Mouse (Mus musculus): Measurements from ENCODE around the gene Gm45799. TPM values are rescaled to one million over a fixed set of nuclear protein-coding genes. Genes with fewer than 3 reads are reported as not detected.
A peak's percentile ranks its signal among the peaks of the same experiment; 100 is the strongest.

Gm45799 gene
- 276 and 880 TPM in 2 replicates for polyA plus RNA-seq (2012; ENCODE audit: insufficient read depth, low replicate concordance)

DNA sequence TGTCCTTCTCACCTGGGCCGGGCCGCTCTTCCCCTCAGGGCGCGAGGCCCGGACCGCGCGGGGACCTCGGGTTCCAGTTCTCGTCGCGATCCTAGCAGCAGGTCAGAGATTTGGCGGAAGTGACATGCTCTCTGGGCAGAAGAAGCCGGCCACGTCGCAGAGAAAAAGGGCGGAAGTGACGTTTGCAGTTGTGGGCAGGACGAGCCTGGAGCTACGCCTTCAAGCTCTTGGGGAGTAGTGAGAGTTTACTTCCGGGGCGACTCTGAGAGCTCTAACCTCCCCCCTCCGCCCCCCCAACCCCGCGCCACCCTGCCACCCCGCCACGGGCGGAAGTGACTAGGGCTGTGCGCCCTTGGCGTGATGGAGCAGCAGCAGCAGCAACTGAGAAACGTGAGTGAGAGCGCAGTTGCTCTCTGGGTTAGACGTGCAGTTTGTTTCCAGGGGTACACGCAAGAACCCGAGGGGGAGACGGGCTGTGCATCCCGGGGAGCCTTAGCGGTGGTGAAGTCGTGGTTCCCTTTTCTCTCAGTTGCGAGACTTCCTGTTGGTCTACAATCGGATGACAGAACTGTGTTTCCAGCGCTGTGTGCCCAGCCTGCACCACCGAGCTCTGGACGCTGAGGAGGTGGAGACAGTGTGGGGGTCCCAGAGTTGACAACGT is at the start of gene Gm45799, which contains the start of gene Arfip2:
Gene Gm45799 (plus strand): TSS at position 320 of the 661 bp plus-strand sequence.
Gene Arfip2 (minus strand): TSS at position 184 of the 661 bp plus-strand sequence.
- H3K4me1 ChIP-seq = peaks cover 56% of the 10 kb centered on the region
- no peaks in the 10 kb centered on the region for H3K9me3 ChIP-seq
- TF ChIP-seq GATA1 (IDR thresholded peaks at IDR 0.05; ENCODE audit: borderline replicate concordance, low read length) (no peak), FLI1 (IDR thresholded peaks at IDR 0.05; ENCODE audit: low read length) (no peak; the same call in 1 of the 2 replicates)
- H3K36me3 ChIP-seq (replicated peaks; ENCODE audit: low read length) = peaks cover 67% of the 10 kb centered on the region
- no peaks in the 10 kb centered on the region for H3K27me3 ChIP-seq (replicated peaks)
- H3K4me3 ChIP-seq (replicated peaks) = peak within 1 kb of the TSS; percentile 99

DNA sequence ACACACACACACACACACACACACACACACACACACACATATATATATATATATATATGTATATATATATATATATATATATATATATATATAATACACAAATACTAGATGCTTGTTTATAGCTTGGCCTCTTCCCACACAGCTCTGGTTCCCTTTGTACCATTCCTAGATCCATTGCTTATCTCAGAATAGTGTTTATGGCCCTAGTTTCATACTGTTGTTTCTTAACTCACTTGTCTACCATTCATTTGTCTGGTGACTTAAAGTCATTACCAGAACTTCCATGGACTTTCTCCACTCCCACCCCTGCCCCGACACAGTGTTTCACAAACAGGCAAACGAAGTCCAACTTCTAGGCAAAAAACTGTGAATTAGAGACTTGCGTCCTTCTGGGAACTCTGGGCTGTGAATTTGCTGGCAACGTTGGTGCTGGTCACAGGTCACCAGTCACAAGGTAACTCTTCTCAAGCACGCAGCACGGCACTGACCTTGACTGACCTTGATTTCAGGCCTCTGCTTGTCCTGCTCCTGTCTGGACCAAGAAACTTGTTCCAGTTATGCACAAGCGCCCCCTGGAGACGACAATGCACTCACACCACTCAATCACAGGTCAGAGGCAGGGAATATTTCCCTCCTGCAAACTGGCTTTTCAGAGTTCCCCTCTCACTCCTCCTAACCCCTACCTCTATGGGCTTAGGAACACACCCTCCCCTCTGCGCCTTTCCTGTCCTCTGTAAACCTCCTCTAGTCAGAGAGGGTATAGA is 37.3 kb upstream of the Gm45799 start:
- peaks cover 3% of the 10 kb centered on the region; the same call in 1 of the 2 replicates for H3K9me3 ChIP-seq
- no peaks in the 10 kb centered on the region for H3K36me3 ChIP-seq (replicated peaks; ENCODE audit: low read length)
- H3K4me3 ChIP-seq (replicated peaks) = no peak overlapping the region
- no peak for TF ChIP-seq GATA1 (IDR thresholded peaks at IDR 0.05; ENCODE audit: borderline replicate concordance, low read length)
- no peak for TF ChIP-seq FLI1 (IDR thresholded peaks at IDR 0.05; ENCODE audit: low read length)
- peaks cover 15% of the 10 kb centered on the region for H3K27me3 ChIP-seq (replicated peaks)
- 0 out of 2 replicates have a peak, but pooled peaks cover 3% of the 10 kb centered on the region for H3K4me1 ChIP-seq

DNA sequence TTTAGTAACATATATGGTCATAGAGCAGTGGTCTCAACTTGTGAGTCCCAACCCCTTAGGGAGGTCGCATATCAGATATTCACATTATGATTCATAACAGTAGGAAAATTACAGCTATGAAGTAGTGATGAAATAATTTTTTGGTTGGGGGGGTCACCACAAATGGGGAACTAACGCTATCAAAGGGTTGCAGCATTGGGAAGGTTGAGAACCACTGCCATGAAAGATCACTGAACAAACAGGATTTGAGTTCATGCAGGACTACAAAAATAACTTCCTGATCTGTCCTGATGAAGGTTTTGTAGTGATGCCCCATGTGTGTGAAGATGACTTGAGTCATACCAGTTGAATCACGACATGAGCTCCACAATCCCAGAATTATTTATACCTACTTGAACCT is 31.9 kb upstream of the Gm45799 start:
- Histone ChIP-seq H3K4me1 (peaks cover 6% of the 10 kb centered on the region; the same call in 1 of the 2 replicates), H3K9me3 (peaks cover 3% of the 10 kb centered on the region; the same call in 1 of the 2 replicates), H3K4me3 (replicated peaks) (no peak overlapping the region), H3K36me3 (replicated peaks; ENCODE audit: low read length) (peaks cover 30% of the 10 kb centered on the region), H3K27me3 (replicated peaks) (peaks cover 3% of the 10 kb centered on the region)
- TF ChIP-seq GATA1 (IDR thresholded peaks at IDR 0.05; ENCODE audit: borderline replicate concordance, low read length) (no peak), FLI1 (IDR thresholded peaks at IDR 0.05; ENCODE audit: low read length) (no peak)

DNA sequence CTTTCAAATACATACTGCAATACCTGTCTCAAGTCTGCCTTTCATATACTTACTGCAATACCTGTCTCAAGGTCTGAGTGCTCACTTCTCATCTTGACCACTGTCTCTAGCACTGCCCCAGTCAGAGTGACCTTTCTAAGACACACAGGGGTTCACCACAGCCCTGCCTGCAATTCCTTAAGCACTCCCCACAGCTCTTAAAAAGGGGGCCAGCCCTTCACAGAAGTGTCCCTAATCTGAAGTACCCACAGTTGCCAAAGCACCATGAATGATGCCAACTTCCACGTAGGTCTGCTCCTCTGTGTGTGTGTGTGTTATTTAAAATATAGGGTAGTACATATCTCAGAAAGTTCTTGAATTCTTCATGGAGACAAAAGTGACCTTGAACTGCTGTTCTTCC is 28.6 kb upstream of the Gm45799 start:
- Histone ChIP-seq H3K27me3 (replicated peaks) (no peaks in the 10 kb centered on the region), H3K9me3 (no peaks in the 10 kb centered on the region), H3K36me3 (replicated peaks; ENCODE audit: low read length) (peaks cover 63% of the 10 kb centered on the region), H3K4me3 (replicated peaks) (no peak overlapping the region), H3K4me1 (peaks cover 10% of the 10 kb centered on the region)
- TF ChIP-seq FLI1 (IDR thresholded peaks at IDR 0.05; ENCODE audit: low read length) = no peak
- no peak for TF ChIP-seq GATA1 (IDR thresholded peaks at IDR 0.05; ENCODE audit: borderline replicate concordance, low read length)

DNA sequence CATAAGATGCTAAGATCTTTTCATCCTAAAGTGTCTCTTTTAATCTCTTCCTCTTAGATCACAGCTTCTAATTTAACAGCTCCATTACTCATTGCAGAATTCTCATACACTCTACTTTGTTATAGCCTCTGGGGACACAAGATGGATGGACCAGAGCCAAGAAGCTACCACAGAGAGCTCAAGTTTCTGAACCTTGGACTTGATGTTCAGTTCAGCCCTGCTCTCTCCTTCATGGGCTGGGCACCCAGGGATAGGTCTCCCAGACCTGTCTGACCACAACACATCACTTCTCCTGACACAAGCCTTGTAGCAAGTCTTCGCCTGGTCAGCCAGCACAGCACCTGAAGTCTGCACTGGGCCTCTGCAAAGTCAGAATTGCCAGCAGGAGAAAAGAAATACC is 26.0 kb upstream of the Gm45799 start:
- Histone ChIP-seq H3K9me3 (no peaks in the 10 kb centered on the region), H3K4me1 (peaks cover 4% of the 10 kb centered on the region), H3K27me3 (replicated peaks) (no peaks in the 10 kb centered on the region), H3K4me3 (replicated peaks) (no peak overlapping the region), H3K36me3 (replicated peaks; ENCODE audit: low read length) (peaks cover 89% of the 10 kb centered on the region)
- no peak for TF ChIP-seq FLI1 (IDR thresholded peaks at IDR 0.05; ENCODE audit: low read length)
- TF ChIP-seq GATA1 (IDR thresholded peaks at IDR 0.05; ENCODE audit: borderline replicate concordance, low read length) = no peak

DNA sequence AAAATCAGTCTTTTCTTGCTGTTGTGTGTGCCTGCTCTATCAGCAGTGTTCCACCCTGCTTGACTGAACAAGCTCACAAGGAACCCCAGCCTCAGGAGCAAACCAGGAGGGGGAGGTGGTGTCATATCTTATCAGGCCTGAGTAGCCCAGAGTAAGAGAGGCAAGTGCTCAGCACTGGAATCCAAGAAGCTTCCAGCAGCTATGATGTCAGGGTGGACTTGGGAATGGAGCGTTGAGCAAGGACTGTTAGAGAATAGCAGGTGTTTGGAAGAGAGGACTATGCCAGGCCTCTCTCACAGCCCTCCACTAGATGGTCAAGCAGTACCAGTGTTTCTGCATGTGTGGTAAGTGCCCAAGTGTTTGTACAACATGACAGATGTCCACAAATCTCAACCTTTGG is 24.6 kb upstream of the Gm45799 start:
- Histone ChIP-seq H3K4me3 (replicated peaks) (no peak overlapping the region), H3K27me3 (replicated peaks) (no peaks in the 10 kb centered on the region), H3K4me1 (peaks cover 4% of the 10 kb centered on the region), H3K9me3 (no peaks in the 10 kb centered on the region), H3K36me3 (replicated peaks; ENCODE audit: low read length) (peaks cover 98% of the 10 kb centered on the region)
- TF ChIP-seq GATA1 (IDR thresholded peaks at IDR 0.05; ENCODE audit: borderline replicate concordance, low read length) = no peak
- TF ChIP-seq FLI1 (IDR thresholded peaks at IDR 0.05; ENCODE audit: low read length) = no peak

DNA sequence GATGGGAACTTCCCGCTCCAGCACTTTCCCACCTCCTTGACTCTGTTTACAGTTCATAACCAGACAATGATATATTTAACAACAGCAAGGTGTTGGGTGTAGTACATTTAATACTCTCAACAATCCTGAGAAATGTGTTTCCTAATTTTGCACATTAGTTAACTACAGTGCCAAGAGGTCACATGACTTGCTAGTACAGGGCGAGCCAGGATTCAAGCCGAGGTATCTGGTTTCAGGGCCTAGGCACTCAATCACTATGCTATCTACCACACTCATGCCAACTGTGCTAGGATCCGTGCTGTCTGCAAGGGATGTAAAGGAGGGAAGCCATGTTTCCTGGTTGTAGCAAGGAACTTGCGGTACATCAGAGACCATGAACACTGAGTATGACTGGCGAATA is 23.8 kb upstream of the Gm45799 start:
- TF ChIP-seq FLI1 (IDR thresholded peaks at IDR 0.05; ENCODE audit: low read length) (no peak), GATA1 (IDR thresholded peaks at IDR 0.05; ENCODE audit: borderline replicate concordance, low read length) (no peak)

DNA sequence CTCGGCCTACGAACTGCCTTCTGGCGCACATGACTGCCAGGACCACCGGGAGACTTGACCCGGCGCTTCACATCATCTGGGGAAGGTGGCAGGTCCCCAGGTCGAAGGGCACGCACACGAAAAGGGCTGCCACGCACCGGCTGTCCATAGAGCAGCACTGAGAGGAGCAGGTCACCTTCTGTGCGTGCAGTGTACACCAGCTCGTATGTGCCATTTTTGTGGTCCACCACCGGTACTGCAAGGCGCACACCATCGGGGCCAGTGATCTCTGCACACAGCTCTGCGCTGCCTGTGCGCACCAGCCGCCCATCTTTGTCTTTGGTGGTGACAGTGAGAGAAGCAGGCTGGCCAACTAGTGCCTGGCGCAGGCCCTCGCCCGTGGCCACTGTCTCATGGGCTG is 22.5 kb upstream of the Gm45799 start:
- H3K27me3 ChIP-seq (replicated peaks) = no peaks in the 10 kb centered on the region
- peaks cover 4% of the 10 kb centered on the region for H3K4me1 ChIP-seq
- TF ChIP-seq GATA1 (IDR thresholded peaks at IDR 0.05; ENCODE audit: borderline replicate concordance, low read length) (no peak), FLI1 (IDR thresholded peaks at IDR 0.05; ENCODE audit: low read length) (no peak)
- peaks cover 91% of the 10 kb centered on the region for H3K36me3 ChIP-seq (replicated peaks; ENCODE audit: low read length)
- no peaks in the 10 kb centered on the region for H3K9me3 ChIP-seq
- peak overlapping the region; percentile 3 for H3K4me3 ChIP-seq (replicated peaks)

More for the DNA sequence above, 23.8 kb upstream of the Gm45799 start:
- peaks cover 98% of the 10 kb centered on the region for H3K36me3 ChIP-seq (replicated peaks; ENCODE audit: low read length)
- H3K27me3 ChIP-seq (replicated peaks) = no peaks in the 10 kb centered on the region
- H3K9me3 ChIP-seq = no peaks in the 10 kb centered on the region
- H3K4me3 ChIP-seq (replicated peaks) = no peak overlapping the region
- H3K4me1 ChIP-seq = peaks cover 4% of the 10 kb centered on the region

DNA sequence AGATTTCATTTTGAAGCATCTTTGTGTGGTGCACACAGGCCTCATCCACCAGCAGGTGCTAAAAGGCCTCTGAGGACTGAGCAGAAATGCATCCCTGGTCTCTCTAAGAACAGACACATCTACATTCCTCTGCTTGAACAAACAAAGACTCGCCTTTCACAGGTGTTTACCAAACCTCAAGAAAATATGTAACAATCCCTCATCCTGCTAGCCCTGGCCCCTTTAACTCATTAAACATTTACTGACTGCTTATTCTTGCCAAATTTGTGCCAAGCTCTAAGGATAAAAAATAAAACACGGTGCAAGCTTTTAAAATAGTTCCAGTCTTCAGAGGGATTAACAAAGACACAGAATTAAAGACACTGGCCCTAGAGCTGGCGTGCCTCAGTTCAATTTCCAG is 20.7 kb upstream of the Gm45799 start:
- Histone ChIP-seq H3K4me1 (peaks cover 4% of the 10 kb centered on the region), H3K36me3 (replicated peaks; ENCODE audit: low read length) (peaks cover 86% of the 10 kb centered on the region), H3K4me3 (replicated peaks) (no peak overlapping the region), H3K27me3 (replicated peaks) (no peaks in the 10 kb centered on the region), H3K9me3 (no peaks in the 10 kb centered on the region)
- no peak for TF ChIP-seq GATA1 (IDR thresholded peaks at IDR 0.05; ENCODE audit: borderline replicate concordance, low read length)

DNA sequence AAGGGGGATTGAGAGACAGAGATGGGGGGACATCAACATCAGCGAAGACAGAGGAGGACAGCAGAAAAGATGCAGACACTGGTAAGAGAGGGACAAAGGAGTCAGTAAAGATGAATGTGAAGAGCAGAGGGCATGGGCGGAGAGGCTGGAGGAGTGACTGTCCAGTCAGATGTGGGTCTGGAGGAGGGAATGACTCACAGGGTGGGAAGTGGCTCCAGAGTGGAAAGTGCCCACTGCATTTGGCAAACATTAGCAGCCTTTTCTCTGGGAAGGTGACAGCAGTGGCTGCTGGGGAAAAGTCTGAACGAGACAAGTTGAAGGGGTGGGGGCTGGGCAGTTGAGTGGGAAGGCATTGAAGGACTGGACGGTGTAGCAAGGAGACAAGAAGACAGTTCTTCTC is 19.3 kb upstream of the Gm45799 start:
- H3K36me3 ChIP-seq (replicated peaks; ENCODE audit: low read length) = peaks cover 78% of the 10 kb centered on the region
- peaks cover 4% of the 10 kb centered on the region; the same call in 1 of the 2 replicates for H3K4me1 ChIP-seq
- no peak for TF ChIP-seq GATA1 (IDR thresholded peaks at IDR 0.05; ENCODE audit: borderline replicate concordance, low read length)
- no peak for TF ChIP-seq FLI1 (IDR thresholded peaks at IDR 0.05; ENCODE audit: low read length)
- no peaks in the 10 kb centered on the region for H3K27me3 ChIP-seq (replicated peaks)
- H3K9me3 ChIP-seq = no peaks in the 10 kb centered on the region
- no peak overlapping the region for H3K4me3 ChIP-seq (replicated peaks)

All from megakaryocyte, embryonic 14.5 days (primary cell).